Mouse (Mus musculus): Measurements from ENCODE around the gene Mettl7a1.

Gene Mettl7a1

GRCm38 (mm10) chr15:100304019-100304991, at the start of gene Mettl7a1:
Gene Mettl7a1, plus strand, starts transcription at chr15:100304140.
- 2% methylated on average over 19 of the region's 30 CpGs for WGBS

- WGBS = 82% methylated on average over 6 of the region's 6 CpGs
Measured at GRCm38 (mm10) chr15:100256386-100256785, 47.6 kb upstream of the Mettl7a1 start.

GRCm38 (mm10) chr15:100257305-100257704, 46.6 kb upstream of the Mettl7a1 start:
- 72% methylated on average over 5 of the region's 5 CpGs for WGBS

- 95% methylated on average over 7 of the region's 7 CpGs for WGBS
Measured at GRCm38 (mm10) chr15:100258646-100259425, 45.1 kb upstream of the Mettl7a1 start.

GRCm38 (mm10) chr15:100260351-100260750, 43.6 kb upstream of the Mettl7a1 start:
- WGBS = 92% methylated on average over 6 of the region's 7 CpGs

- WGBS = 23% methylated on average over 4 of the region's 4 CpGs
Measured at GRCm38 (mm10) chr15:100263246-100263905, 40.6 kb upstream of the Mettl7a1 start.

- 76% methylated on average over 4 of the region's 5 CpGs for WGBS
Measured at GRCm38 (mm10) chr15:100265586-100266325, 38.2 kb upstream of the Mettl7a1 start.

GRCm38 (mm10) chr15:100268916-100269315, 35.0 kb upstream of the Mettl7a1 start:
- 78% methylated on average over 2 of the region's 2 CpGs for WGBS

- WGBS = 37% methylated on average over 9 of the region's 9 CpGs
Measured at GRCm38 (mm10) chr15:100269776-100270175, 34.2 kb upstream of the Mettl7a1 start.

- 57% methylated on average over 7 of the region's 7 CpGs for WGBS
Measured at GRCm38 (mm10) chr15:100270609-100271008, 33.3 kb upstream of the Mettl7a1 start.

- WGBS = 72% methylated on average over 14 of the region's 14 CpGs
Measured at GRCm38 (mm10) chr15:100271411-100271810, 32.5 kb upstream of the Mettl7a1 start.

GRCm38 (mm10) chr15:100273791-100274308, 30.1 kb upstream of the Mettl7a1 start:
- 93% methylated on average over 4 of the region's 4 CpGs for WGBS

- 93% methylated on average over 7 of the region's 7 CpGs for WGBS
Measured at GRCm38 (mm10) chr15:100274790-100275559, 29.0 kb upstream of the Mettl7a1 start.

GRCm38 (mm10) chr15:100276403-100276802, 27.5 kb upstream of the Mettl7a1 start:
- 97% methylated on average over 4 of the region's 4 CpGs for WGBS

GRCm38 (mm10) chr15:100277586-100277985, 26.4 kb upstream of the Mettl7a1 start:
- WGBS = 90% methylated on average over 3 of the region's 3 CpGs

GRCm38 (mm10) chr15:100280626-100281025, 23.3 kb upstream of the Mettl7a1 start, which contains the start of gene Tmprss12:
Gene Tmprss12, plus strand, starts transcription at chr15:100280837.
- WGBS = 96% methylated on average over 20 of the region's 20 CpGs

- WGBS = 96% methylated on average over 6 of the region's 6 CpGs
Measured at GRCm38 (mm10) chr15:100288980-100289379, 15.0 kb upstream of the Mettl7a1 start.

- 60% methylated on average over 5 of the region's 5 CpGs for WGBS
Measured at GRCm38 (mm10) chr15:100290858-100291257, 13.1 kb upstream of the Mettl7a1 start.

GRCm38 (mm10) chr15:100292326-100292725, 11.6 kb upstream of the Mettl7a1 start:
- WGBS = 69% methylated on average over 7 of the region's 7 CpGs

GRCm38 (mm10) chr15:100297856-100298255, 6.1 kb upstream of the Mettl7a1 start:
- WGBS = 75% methylated on average over 5 of the region's 5 CpGs
